Mouse (Mus musculus): ENCODE data around the gene Olfr853. TPM values are rescaled to one million over a fixed set of nuclear protein-coding genes. Genes with fewer than 3 reads are reported as not detected.

The Olfr853 gene
- polyA plus RNA-seq (2012; rRNA removed; ENCODE audit: low replicate concordance), result not detected in 2 replicates

GRCm38 (mm10) chr9:19540976-19541375, at the start of gene Olfr853:
Olfr853 (minus strand) TSS chr9:19541076.

DNA sequence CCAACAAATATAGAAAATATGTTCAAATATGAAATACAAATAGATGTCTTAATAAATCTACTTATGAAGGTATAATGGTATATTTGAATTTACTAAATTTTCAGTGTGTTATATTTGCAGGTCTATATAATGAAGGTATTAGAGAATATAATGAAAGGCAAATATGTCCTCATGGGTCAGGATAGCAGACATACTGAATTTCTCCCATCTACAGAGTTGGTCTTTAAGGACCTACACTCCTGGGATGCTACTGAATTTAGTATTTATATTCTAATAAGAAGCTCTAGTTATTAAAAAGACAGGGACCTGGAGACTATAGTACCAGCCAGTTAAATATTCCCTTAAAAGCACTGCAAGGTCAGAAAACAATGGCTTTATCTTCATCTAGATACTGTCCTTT, 41.4 kb upstream of the Olfr853 start, which contains the start of gene Olfr855:
Olfr855 (plus strand) TSS at position 301 of the 400 bp plus-strand sequence.

DNA sequence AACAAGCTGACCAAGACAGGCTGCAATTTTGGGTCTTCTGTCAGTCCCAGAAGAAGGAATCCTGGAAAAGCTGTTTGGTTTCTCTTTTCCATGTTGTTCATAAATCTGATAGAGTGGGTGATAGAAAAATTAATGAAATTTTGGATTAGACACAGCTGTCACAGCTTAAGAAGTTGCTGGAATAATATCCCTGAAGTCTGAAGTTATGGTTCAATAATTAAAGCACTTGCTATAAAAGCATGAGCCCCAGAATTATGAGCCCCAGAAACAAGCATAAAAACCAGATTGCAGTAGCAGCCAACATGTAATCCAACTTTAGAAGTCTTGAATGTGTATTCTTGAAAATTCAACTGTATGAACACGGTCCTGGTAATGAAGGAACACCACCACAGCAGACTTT, 26.4 kb upstream of the Olfr853 start, which contains the start of gene Olfr854:
Olfr854 (minus strand) TSS at position 101 of the 400 bp plus-strand sequence.

DNA sequence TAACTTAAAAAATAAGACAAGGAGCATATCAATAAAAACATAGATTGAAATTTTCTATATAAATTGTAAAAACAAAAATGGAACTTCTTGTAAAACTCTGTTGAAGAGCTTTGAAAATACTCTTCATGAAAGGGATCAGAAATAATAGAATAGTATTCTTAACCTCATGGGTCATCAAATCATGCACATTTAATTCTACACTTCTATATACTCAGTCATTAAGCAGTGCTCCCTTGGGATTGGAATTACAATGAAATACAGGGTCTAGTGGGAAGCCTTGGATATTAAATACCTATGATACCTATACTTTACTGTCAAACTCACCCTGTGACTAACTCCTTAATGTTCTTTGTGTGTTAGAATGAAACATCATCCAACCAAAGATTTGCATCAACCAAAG, 47.9 kb downstream of the Olfr853 start, which contains the start of gene Olfr851:
Olfr851 (plus strand) TSS at position 301 of the 400 bp plus-strand sequence.

Other genes starting within 250 kb of the Olfr853 start
- not detected in 2 replicates for gene Olfr844, start 224.7 kb downstream of the Olfr853 start, polyA plus RNA-seq (2012; rRNA removed; ENCODE audit: low replicate concordance)
- gene Olfr845, start 204.6 kb downstream of the Olfr853 start, polyA plus RNA-seq (2012; rRNA removed; ENCODE audit: low replicate concordance), result not detected in 2 replicates
- not detected in 2 replicates for gene Olfr846, start 177.1 kb downstream of the Olfr853 start, polyA plus RNA-seq (2012; rRNA removed; ENCODE audit: low replicate concordance)
- not detected in 2 replicates for gene Olfr847, start 162.4 kb downstream of the Olfr853 start, polyA plus RNA-seq (2012; rRNA removed; ENCODE audit: low replicate concordance)
- not detected in 2 replicates for gene Olfr849, start 100.8 kb downstream of the Olfr853 start, polyA plus RNA-seq (2012; rRNA removed; ENCODE audit: low replicate concordance)
- gene Olfr850, start 62.8 kb downstream of the Olfr853 start, polyA plus RNA-seq (2012; rRNA removed; ENCODE audit: low replicate concordance), result not detected in 2 replicates
- not detected in 2 replicates for gene Olfr851, start 47.8 kb downstream of the Olfr853 start, polyA plus RNA-seq (2012; rRNA removed; ENCODE audit: low replicate concordance)
- gene Olfr854, start 26.3 kb upstream of the Olfr853 start, polyA plus RNA-seq (2012; rRNA removed; ENCODE audit: low replicate concordance), result not detected in 2 replicates
- gene Olfr855, start 41.5 kb upstream of the Olfr853 start, polyA plus RNA-seq (2012; rRNA removed; ENCODE audit: low replicate concordance), result not detected in 2 replicates
- 1.1 and 1.5 TPM in 2 replicates for gene Zfp317, start 81.0 kb upstream of the Olfr853 start, polyA plus RNA-seq (2012; rRNA removed; ENCODE audit: low replicate concordance)
- not detected in 2 replicates for gene Olfr857, start 168.4 kb upstream of the Olfr853 start, polyA plus RNA-seq (2012; rRNA removed; ENCODE audit: low replicate concordance)
- not detected in 2 replicates for gene Olfr58, start 239.2 kb upstream of the Olfr853 start, polyA plus RNA-seq (2012; rRNA removed; ENCODE audit: low replicate concordance)